Mouse (Mus musculus) hindbrain, embryonic 13.5 days (tissue): Measurements from ENCODE around the gene Clmn. TPM values are rescaled to one million over a fixed set of nuclear protein-coding genes. Genes with fewer than 3 reads are reported as not detected.

Source experiments
- ATAC-seq: fragments of 200-750 bp; cut with Nextera tagmentation; 2 replicates; pipeline ENCODE4 v1.8.0; 2017; ENCODE audit warnings: moderate TSS enrichment; ENCODE audit not compliant: low FRiP score
- H3K27ac ChIP-seq: fragments of 300-500 bp; sonication (generic); 2 replicates; pipeline ENCODE4 v1.5.1; 2015; ENCODE audit warnings: inconsistent platforms, mild to moderate bottlenecking, moderate library complexity
- H3K27me3 ChIP-seq: fragments of 300-500 bp; sonication (generic); 2 replicates; pipeline ENCODE4 v1.6.1; 2015; ENCODE audit warnings: mild to moderate bottlenecking, inconsistent platforms
- H3K36me3 ChIP-seq: fragments of 300-500 bp; sonication (generic); 2 replicates; pipeline ENCODE4 v1.6.1; 2015; ENCODE audit warnings: mild to moderate bottlenecking, inconsistent platforms
- H3K4me1 ChIP-seq: fragments of 300-500 bp; sonication (generic); replicated peaks from 2 replicates; pipeline ENCODE4 v1.6.1; 2015; ENCODE audit warnings: inconsistent platforms
- H3K4me2 ChIP-seq: fragments of 300-500 bp; sonication (generic); 2 replicates; pipeline ENCODE4 v1.6.1; 2015; ENCODE audit warnings: inconsistent platforms, mild to moderate bottlenecking, moderate library complexity
- H3K4me3 ChIP-seq: fragments of 300-500 bp; sonication (generic); 2 replicates; pipeline ENCODE4 v1.5.1; 2015; ENCODE audit warnings: mild to moderate bottlenecking, inconsistent platforms
- H3K9ac ChIP-seq: fragments of 300-500 bp; sonication (generic); 2 replicates; pipeline ENCODE4 v1.6.1; 2015; ENCODE audit warnings: mild to moderate bottlenecking, inconsistent platforms
- H3K9me3 ChIP-seq: fragments of 300-500 bp; sonication (generic); 2 replicates; pipeline ENCODE4 v1.6.1; 2016; ENCODE audit warnings: inconsistent platforms
- WGBS: fragments of 180-500 bp; shearing (Covaris S2); methylation state at CpG from one replicate; pipeline ENCODE4 v1.1.7; 2015; 5-methylcytosine and 5-hydroxymethylcytosine counted together
- polyA plus RNA-seq: library from polyadenylated mRNA; unstranded; fragments of >200 nt; fragmentation: Nextera tagmentation; extraction: Ambion mirVana; gene quantifications from 2 replicates; pipeline ENCODE4 v1.2.1, GENCODE M21; 2015

Gene Clmn
- polyA plus RNA-seq, 1 experiment from 2014 or later: 2.1 TPM

DNA sequence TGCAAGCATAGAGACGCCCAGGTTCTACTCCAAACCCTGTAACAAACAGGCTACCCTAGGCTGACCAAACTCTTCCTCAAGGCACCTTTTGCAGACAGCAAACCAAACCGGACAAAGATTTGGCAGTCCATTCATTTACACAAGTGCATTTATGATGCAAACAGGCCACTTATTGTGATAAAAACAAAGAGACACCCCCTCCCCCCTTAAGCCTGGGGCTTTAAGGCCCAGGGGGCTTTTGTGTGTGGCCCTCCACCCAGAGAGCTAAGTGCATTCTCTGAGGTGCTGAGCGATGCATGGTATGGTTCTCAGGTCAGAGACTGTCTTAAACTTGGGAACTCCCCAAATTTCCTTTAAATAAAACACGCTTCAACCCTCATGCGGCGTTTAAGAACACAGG, 101.0 kb downstream of the Clmn start:
- Histone ChIP-seq H3K4me1 (no peaks in the 10 kb centered on the region), H3K27me3 (no peaks in the 10 kb centered on the region), H3K27ac (no peak overlapping the region), H3K36me3 (no peaks in the 10 kb centered on the region), H3K4me3 (no peak overlapping the region), H3K9me3 (no peaks in the 10 kb centered on the region), H3K9ac (no peak overlapping the region), H3K4me2 (no peak overlapping the region)
- ATAC-seq: no peak
- WGBS: 33% methylated on average over 6 of the region's 6 CpGs

GRCm38 (mm10) chr12:104761411-104761810, 103.5 kb downstream of the Clmn start:
- 87% methylated on average over 8 of the region's 8 CpGs for WGBS
- Histone ChIP-seq H3K27ac (no peak overlapping the region), H3K27me3 (no peaks in the 10 kb centered on the region), H3K4me1 (no peaks in the 10 kb centered on the region), H3K9ac (no peak overlapping the region), H3K4me3 (no peak overlapping the region), H3K9me3 (no peaks in the 10 kb centered on the region), H3K4me2 (no peak overlapping the region), H3K36me3 (no peaks in the 10 kb centered on the region)
- no peak for ATAC-seq

DNA sequence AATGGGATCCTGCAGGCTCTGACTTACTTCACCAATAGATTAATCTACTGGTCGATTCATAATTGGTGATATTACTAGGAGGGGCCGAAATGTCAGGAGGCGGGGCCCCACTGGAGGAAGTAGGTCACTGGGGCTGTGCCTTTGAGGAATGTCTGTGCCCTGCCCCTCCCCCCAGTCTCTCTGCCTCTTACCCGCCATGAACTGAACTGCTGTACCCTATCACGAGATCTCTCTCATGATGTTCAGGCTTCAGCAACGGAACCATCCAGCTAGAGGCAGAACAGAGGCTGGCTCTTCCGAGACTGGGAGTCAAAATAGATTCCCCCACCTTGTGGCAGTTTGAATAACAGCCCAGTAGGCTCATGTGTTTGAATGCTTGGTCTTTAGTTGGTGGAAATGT, 106.8 kb downstream of the Clmn start:
- no peak for ATAC-seq
- Histone ChIP-seq H3K4me1 (no peaks in the 10 kb centered on the region; the same call in 1 of the 2 replicates), H3K9me3 (no peaks in the 10 kb centered on the region), H3K27me3 (no peaks in the 10 kb centered on the region), H3K27ac (no peak overlapping the region), H3K4me2 (no peak overlapping the region), H3K4me3 (no peak overlapping the region), H3K9ac (no peak overlapping the region), H3K36me3 (no peaks in the 10 kb centered on the region)
- whole genome bisulfite sequencing: 89% methylated on average over 7 of the region's 7 CpGs

- peaks cover 28% of the 10 kb centered on the region for H3K4me1 ChIP-seq
- no peak for ATAC-seq
- H3K27me3 ChIP-seq: no peaks in the 10 kb centered on the region
- no peaks in the 10 kb centered on the region for H3K36me3 ChIP-seq
- no peaks in the 10 kb centered on the region for H3K9me3 ChIP-seq
- no peak overlapping the region for H3K4me2 ChIP-seq
- 70% methylated on average over 4 of the region's 4 CpGs for WGBS
- no peak overlapping the region for H3K4me3 ChIP-seq
- H3K27ac ChIP-seq: no peak overlapping the region
- no peak overlapping the region for H3K9ac ChIP-seq
Measured at GRCm38 (mm10) chr12:104753686-104754085, 111.2 kb downstream of the Clmn start.

DNA sequence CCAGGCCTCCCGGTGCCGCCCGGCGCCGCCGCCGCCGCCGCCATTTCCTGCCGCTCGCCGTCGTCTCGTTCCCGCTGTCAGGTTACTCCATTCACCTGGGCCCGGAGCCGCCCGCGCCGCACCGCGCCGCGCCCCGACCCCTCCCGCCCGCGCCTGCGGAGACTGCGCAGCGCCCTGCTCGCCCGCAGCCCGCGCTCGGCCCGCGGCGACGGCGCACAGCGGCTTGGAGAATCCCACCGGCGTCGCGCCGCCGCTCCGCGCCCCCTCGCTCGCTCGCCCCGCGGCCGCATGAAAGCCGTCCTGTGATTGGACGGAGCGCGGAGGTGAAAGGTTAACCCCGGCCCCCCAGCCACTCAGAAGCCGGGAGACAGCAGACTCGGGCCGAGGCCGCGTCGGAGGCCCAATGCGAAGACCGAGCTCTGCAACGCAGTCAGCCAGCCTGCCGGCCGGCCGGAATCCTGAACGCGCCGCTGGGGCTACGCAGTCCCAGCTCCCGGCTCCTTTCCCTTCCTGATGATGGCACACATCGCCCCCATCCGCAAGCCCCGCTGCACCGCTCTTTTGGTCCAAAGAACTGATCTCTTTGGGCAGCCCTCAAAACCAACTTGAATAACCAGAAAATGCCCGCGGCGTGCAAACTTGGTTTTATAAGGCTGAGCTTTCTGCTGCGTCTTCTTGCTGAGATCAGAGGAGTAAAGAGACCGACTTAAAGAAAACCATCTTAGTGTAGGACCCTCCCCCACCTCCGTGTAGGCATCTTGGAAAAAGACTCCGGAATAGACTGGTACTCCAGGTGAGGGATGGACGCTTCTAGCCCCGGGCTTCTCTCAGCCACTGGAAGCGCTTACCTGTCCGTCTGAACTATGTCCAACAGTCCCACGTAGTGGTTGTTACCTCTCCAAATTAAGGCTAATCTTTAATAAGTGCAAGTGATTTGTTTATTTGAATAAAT, 112.8 kb downstream of the Clmn start, which contains the start of gene Dicer1:
Gene Dicer1, minus strand, starts transcription at position 139 of the 952 bp plus-strand sequence.
- under 1% methylated on average over 66 of the region's 94 CpGs for WGBS
- Histone ChIP-seq H3K9ac (peak within 1 kb of the TSS; percentile 99), H3K27ac (peak within 1 kb of the TSS; percentile 94), H3K4me1 (peaks cover 44% of the 10 kb centered on the region), H3K9me3 (no peaks in the 10 kb centered on the region), H3K4me3 (peak within 1 kb of the TSS; percentile 93), H3K36me3 (no peaks in the 10 kb centered on the region), H3K4me2 (peak within 1 kb of the TSS; percentile 91), H3K27me3 (no peaks in the 10 kb centered on the region)
- peak; percentile 95 for ATAC-seq

GRCm38 (mm10) chr12:104751331-104751813, 113.5 kb downstream of the Clmn start:
- Histone ChIP-seq H3K4me2 (peak overlapping the region; percentile 91), H3K36me3 (no peaks in the 10 kb centered on the region), H3K9me3 (no peaks in the 10 kb centered on the region), H3K9ac (peak overlapping the region; percentile 99), H3K27ac (peak overlapping the region; percentile 94), H3K4me1 (peaks cover 46% of the 10 kb centered on the region), H3K27me3 (no peaks in the 10 kb centered on the region), H3K4me3 (peak overlapping the region; percentile 93)
- under 1% methylated on average over 40 of the region's 52 CpGs for WGBS
- peak; percentile 61 for ATAC-seq

DNA sequence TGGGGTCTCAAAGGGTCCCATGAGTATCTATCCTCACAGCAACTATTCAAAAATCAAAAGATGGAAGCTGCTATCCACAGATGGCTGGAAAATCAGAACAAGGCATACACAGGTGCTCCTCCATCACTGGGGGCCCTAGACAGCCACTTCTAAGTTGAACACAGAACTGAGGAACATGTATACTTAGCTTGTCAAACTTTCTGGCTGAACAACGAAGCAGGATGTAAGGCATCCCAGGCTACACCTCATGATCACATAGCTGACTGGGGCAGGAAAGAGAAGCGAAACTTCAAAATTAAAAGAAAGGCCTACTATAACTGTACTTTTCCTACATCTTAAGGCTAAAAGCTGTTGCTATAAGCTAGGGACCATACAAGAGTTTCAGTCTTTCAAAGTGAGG, 115.9 kb downstream of the Clmn start:
- Histone ChIP-seq H3K4me1 (peaks cover 50% of the 10 kb centered on the region), H3K9ac (no peak overlapping the region)

GRCm38 (mm10) chr12:104747252-104747651, 117.6 kb downstream of the Clmn start:
- Histone ChIP-seq H3K4me2 (no peak overlapping the region), H3K27me3 (no peaks in the 10 kb centered on the region), H3K27ac (no peak overlapping the region), H3K4me1 (peaks cover 59% of the 10 kb centered on the region), H3K36me3 (no peaks in the 10 kb centered on the region), H3K9ac (no peak overlapping the region), H3K4me3 (no peak overlapping the region), H3K9me3 (no peaks in the 10 kb centered on the region)
- ATAC-seq: no peak
- 84% methylated on average over 5 of the region's 5 CpGs for WGBS

More for the DNA sequence above, 115.9 kb downstream of the Clmn start:
- no peaks in the 10 kb centered on the region for H3K9me3 ChIP-seq
- no peak overlapping the region for H3K27ac ChIP-seq
- H3K4me3 ChIP-seq: no peak overlapping the region
- no peaks in the 10 kb centered on the region for H3K36me3 ChIP-seq
- H3K4me2 ChIP-seq: no peak overlapping the region
- 89% methylated on average over 2 of the region's 2 CpGs for WGBS
- H3K27me3 ChIP-seq: no peaks in the 10 kb centered on the region
- no peak for ATAC-seq

DNA sequence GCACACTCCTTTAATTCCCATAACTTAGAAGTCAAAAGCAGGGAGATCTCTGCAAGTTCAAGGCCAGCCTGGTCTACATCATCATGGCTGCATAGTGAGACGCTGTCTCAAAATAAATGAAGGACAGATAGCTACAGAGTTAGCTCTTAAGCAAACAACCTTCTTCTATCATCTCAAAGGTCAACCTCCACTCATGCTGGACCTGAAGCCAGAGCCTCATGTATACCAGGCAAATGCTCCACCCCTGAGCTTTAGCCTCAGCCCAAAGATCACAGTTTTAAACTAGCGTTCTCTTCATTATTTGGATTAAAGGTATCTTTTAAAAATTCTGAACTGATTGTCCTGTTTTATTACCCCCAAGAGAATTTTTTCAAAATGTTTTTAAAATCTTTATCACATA, 118.3 kb downstream of the Clmn start:
- no peaks in the 10 kb centered on the region for H3K36me3 ChIP-seq
- no peaks in the 10 kb centered on the region for H3K27me3 ChIP-seq
- H3K27ac ChIP-seq: no peak overlapping the region
- H3K4me3 ChIP-seq: no peak overlapping the region
- ATAC-seq: no peak
- no peaks in the 10 kb centered on the region for H3K9me3 ChIP-seq
- 99% methylated on average over 2 of the region's 2 CpGs for WGBS
- no peak overlapping the region for H3K9ac ChIP-seq
- no peak overlapping the region for H3K4me2 ChIP-seq
- peaks cover 66% of the 10 kb centered on the region for H3K4me1 ChIP-seq

- no peaks in the 10 kb centered on the region for H3K36me3 ChIP-seq
- H3K4me3 ChIP-seq: no peak overlapping the region
- no peak overlapping the region for H3K9ac ChIP-seq
- H3K4me2 ChIP-seq: no peak overlapping the region
- H3K9me3 ChIP-seq: no peaks in the 10 kb centered on the region
- peaks cover 65% of the 10 kb centered on the region for H3K4me1 ChIP-seq
- peak; percentile 62; the same call in 1 of the 2 replicates for ATAC-seq
- H3K27ac ChIP-seq: no peak overlapping the region
- H3K27me3 ChIP-seq: no peaks in the 10 kb centered on the region
- 48% methylated on average over 4 of the region's 4 CpGs for WGBS
Measured at GRCm38 (mm10) chr12:104743687-104744086, 121.2 kb downstream of the Clmn start.

DNA sequence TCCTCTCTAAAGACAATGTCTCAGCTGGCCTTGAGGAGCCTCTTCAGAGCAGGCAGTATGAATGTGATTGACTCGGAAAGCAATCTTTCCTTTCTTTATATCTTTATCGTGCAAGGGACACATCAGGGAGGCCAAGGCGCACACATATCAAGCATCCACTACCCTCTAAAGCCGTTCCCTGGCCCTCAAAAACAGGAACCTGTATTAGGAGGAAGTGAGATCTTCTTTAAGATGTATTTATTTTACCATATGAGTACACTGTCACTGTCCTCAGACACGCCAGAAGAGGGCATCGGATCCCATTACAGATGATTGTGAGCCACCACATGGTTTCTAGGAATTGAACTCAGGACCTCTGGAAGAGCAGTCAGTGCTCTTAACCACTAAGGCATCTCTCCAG, 122.6 kb downstream of the Clmn start:
- H3K4me3 ChIP-seq: no peak overlapping the region
- ATAC-seq: no peak
- H3K4me2 ChIP-seq: no peak overlapping the region
- 91% methylated on average over 6 of the region's 6 CpGs for WGBS
- no peak overlapping the region for H3K9ac ChIP-seq
- H3K36me3 ChIP-seq: no peaks in the 10 kb centered on the region
- no peaks in the 10 kb centered on the region for H3K27me3 ChIP-seq
- H3K4me1 ChIP-seq: peaks cover 63% of the 10 kb centered on the region
- H3K27ac ChIP-seq: no peak overlapping the region
- H3K9me3 ChIP-seq: no peaks in the 10 kb centered on the region

DNA sequence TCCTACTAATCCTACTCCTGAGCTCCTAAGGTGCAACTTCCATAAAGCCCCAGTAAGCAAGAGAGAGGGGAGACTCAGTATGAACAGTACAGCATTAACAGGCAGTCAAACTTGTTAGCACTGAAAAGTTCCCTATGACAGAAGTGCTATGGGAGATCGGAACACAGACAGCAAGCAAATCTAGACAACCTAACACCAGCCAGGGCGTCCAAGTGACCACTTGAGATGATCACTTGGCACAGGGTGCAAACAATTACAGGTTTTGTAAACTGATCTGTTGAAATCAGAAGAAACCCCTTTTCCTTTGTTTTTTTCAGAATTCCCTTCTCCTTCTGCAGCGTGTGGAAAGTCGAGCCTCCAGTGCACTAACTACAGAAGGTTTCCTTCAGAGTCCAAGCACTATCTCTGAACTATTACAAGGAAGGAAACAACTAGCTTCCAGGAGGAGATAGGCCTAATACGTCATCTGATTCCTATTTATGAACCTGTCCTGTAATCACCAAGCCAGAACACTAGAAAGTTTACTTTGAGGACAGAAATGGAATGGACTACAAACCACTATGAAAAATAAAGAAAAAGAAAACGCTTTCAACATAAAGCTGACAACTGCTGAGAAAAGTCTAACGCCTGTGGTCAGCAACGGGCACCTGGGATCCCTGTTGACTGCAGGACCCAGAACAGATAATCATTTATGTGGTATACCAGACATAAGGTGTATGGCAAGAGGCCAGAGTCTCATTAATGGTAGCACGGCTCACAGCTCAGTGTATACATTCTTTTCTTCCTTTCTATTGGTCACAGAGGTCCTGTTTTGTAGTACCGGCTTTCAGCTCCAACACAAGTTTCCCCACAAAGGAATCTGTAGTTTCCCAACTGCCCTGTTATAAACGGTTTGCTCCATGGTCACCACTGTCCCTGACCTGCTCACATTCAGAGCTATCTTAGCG, 123.8 kb downstream of the Clmn start:
- H3K4me2 ChIP-seq: no peak overlapping the region
- H3K9ac ChIP-seq: no peak overlapping the region; the same call in 1 of the 2 replicates
- H3K9me3 ChIP-seq: no peaks in the 10 kb centered on the region
- H3K36me3 ChIP-seq: no peaks in the 10 kb centered on the region
- ATAC-seq: no peak
- no peaks in the 10 kb centered on the region for H3K27me3 ChIP-seq
- peaks cover 69% of the 10 kb centered on the region for H3K4me1 ChIP-seq
- 69% methylated on average over 12 of the region's 12 CpGs for WGBS
- H3K4me3 ChIP-seq: no peak overlapping the region
- H3K27ac ChIP-seq: no peak overlapping the region
